Mouse (Mus musculus) bone marrow, adult 2 months (tissue): ENCODE data around the gene Sez6l2.

Source experiments
- CTCF ChIP-seq: fragments of 200-500 bp; IDR thresholded peaks from 2 replicates; pipeline ENCODE4 v1.5.1; 2011; ENCODE audit warnings: low read length, control low read depth; ENCODE audit not compliant: control insufficient read depth, insufficient read depth
- POLR2A ChIP-seq: fragments of 200-500 bp; IDR thresholded peaks from 2 replicates; pipeline ENCODE4 v1.6.1; 2011; ENCODE audit warnings: low read depth, mild to moderate bottlenecking, control low read depth, low read length, borderline replicate concordance; ENCODE audit not compliant: control insufficient read depth

DNA sequence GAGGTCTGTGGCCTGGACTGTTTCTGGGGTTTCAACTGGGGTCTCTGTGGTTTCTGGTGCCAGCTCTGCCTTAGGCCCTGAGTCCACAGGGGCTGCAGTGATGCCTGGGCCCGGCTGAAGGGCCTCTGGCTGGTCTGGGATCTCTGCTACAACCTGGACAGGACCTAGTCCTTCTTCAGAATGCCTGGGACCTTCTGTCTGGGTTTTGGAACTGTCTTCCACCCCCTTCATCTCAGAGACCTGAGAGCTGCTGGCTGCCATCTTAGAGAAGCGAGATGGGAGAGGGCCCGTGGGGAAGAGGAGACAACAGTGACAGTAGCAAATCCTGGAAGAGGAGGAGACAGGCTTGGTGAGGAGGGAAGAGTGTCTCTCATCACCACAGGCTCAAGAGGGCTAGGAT lies 69.7 kb downstream of the Sez6l2 start:
- no peak for TF ChIP-seq CTCF
- no peak for TF ChIP-seq POLR2A
